Mouse (Mus musculus): Measurements from ENCODE around the gene Fam129a.
"Not testable (repeated sequence)": the region's sequence is repeated elsewhere in the genome, so short reads cannot be mapped to it uniquely, and the experiment has no call there.

GRCm38 (mm10) chr1:151607957-151608356, 37.0 kb downstream of the Fam129a start:
- not testable (repeated sequence) for TF ChIP-seq CTCF (IDR thresholded peaks at IDR 0.05; ENCODE audit: control insufficient read depth, insufficient read depth, insufficient read length); CEBPB (IDR thresholded peaks at IDR 0.05; ENCODE audit: low read depth)

Measured in C2C12 (cell line).